8 mouse cellular contexts compared by ENCODE assay signal in genomic region chr13:3610795-3611438, GRCm38 (mm10). TPM values are rescaled to one million over a fixed set of nuclear protein-coding genes. Genes with fewer than 3 reads are reported as not detected.
DNase-seq lines count a peak whose midpoint lies in the region; ATAC-seq and TF ChIP-seq lines count a peak whose summit lies in the region.

Fam208b (minus strand) TSS chr13:3611108.

- peak within 1 kb of the TSS; percentile 82 for H3K9ac ChIP-seq in lung, postnatal 0 days (replicated peaks; ENCODE audit: low read depth)

- peaks cover 7% of the 10 kb centered on the region for H3K4me1 ChIP-seq in hindbrain, embryonic 10.5 days (replicated peaks)
- no peaks in the 10 kb centered on the region; the same call in 1 of the 2 replicates for H3K4me1 ChIP-seq in lung, postnatal 0 days (ENCODE audit: insufficient read depth, low read depth, low read length)

- H3K4me2 ChIP-seq in lung, postnatal 0 days (replicated peaks; ENCODE audit: low read depth, low read length) = peak within 1 kb of the TSS; percentile 93

- peak within 1 kb of the TSS; percentile 98 for H3K4me3 ChIP-seq in hindbrain, embryonic 10.5 days
- H3K4me3 ChIP-seq in lung, postnatal 0 days (ENCODE audit: low read depth, low read length) = peak within 1 kb of the TSS; percentile 95

- DNase-seq in MN1 (ENCODE audit: low spot score) = peak; percentile 99
- DNase-seq in cerebellum, adult 9-10 months = peak; percentile 98
- DNase-seq in hindbrain, embryonic 10.5 days (ENCODE audit: low spot score) = peak; percentile 99
- DNase-seq in layer of hippocampus, adult 9-11 months = peak; percentile 99
- peak; percentile 100 for DNase-seq in lung, postnatal 0 days (ENCODE audit: low spot score)
- peak; percentile 92 for DNase-seq in ovary, postnatal 14 days (ENCODE audit: low spot score)
- DNase-seq in thymus, postnatal 14 days = peak; percentile 98

- no peaks in the 10 kb centered on the region for H3K9me3 ChIP-seq in hindbrain, embryonic 10.5 days
- no peaks in the 10 kb centered on the region for H3K9me3 ChIP-seq in lung, postnatal 0 days (ENCODE audit: low read length)

- peak; percentile 84 for TF ChIP-seq EP300 in lung, postnatal 0 days (IDR thresholded peaks at IDR 0.05)

- peak; percentile 99 for ATAC-seq in frontal cortex, adult (ENCODE audit: low TSS enrichment)
- peak; percentile 99 for ATAC-seq in lung, postnatal 0 days

- under 1% methylated on average over 58 of the region's 58 CpGs for WGBS in hindbrain, embryonic 10.5 days
- under 1% methylated on average over 55 of the region's 58 CpGs for WGBS in lung, postnatal 0 days

- no peaks in the 10 kb centered on the region for H3K27me3 ChIP-seq in hindbrain, embryonic 10.5 days (ENCODE audit: insufficient read depth, poor library complexity, severe bottlenecking)
- no peaks in the 10 kb centered on the region for H3K27me3 ChIP-seq in lung, postnatal 0 days (replicated peaks; ENCODE audit: insufficient read depth, low read length)

- TF ChIP-seq CTCF in lung, postnatal 0 days (IDR thresholded peaks at IDR 0.05) = no peak

- no peaks in the 10 kb centered on the region for H3K36me3 ChIP-seq in hindbrain, embryonic 10.5 days
- H3K36me3 ChIP-seq in lung, postnatal 0 days (ENCODE audit: insufficient read depth, low read length) = no peaks in the 10 kb centered on the region

- H3K27ac ChIP-seq in hindbrain, embryonic 10.5 days = peak within 1 kb of the TSS; percentile 94
- peak within 1 kb of the TSS; percentile 95 for H3K27ac ChIP-seq in lung, postnatal 0 days (ENCODE audit: low read length)

RNA-seq across cellular contexts. Expression of gene Fam208b, which starts in this region (rescaled TPM):
- 14.2 and 17.7 TPM in 2 replicates for polyA plus RNA-seq in hindbrain, embryonic 10.5 days (2016; fragmentation: Nextera tagmentation; extraction: Ambion mirVana)
- polyA plus RNA-seq in lung, postnatal 0 days (2015; fragmentation: Nextera tagmentation; extraction: Ambion mirVana) = 5.9 and 6.3 TPM in 2 replicates

Comparison
In these comparisons a context has a peak if more than half of its experiments do, and no peak if none do; other contexts are left out.
1. Peak in every context shown above with its lines: DNase-seq, ATAC-seq, H3K4me3 ChIP-seq and H3K27ac ChIP-seq.